Mouse (Mus musculus) ES-E14 (cell line): Measurements from ENCODE around the gene Fam228a. TPM values are rescaled to one million over a fixed set of nuclear protein-coding genes. Genes with fewer than 3 reads are reported as not detected.
A peak's percentile ranks its signal among the peaks of the same experiment; 100 is the strongest.

Experiments used
- DNase-seq: peaks from one replicate; pipeline ENCODE4 v3.0.0-alpha.2; 2013; ENCODE audit warnings: low read depth, low spot score
- H3K27ac ChIP-seq: 2 replicates; pipeline ENCODE4 v1.5.1; 2012; ENCODE audit warnings: low read depth, mild to moderate bottlenecking, low read length, moderate library complexity, mixed read lengths; ENCODE audit not compliant: poor library complexity, insufficient read depth, severe bottlenecking
- H3K36me3 ChIP-seq: 2 replicates; pipeline ENCODE4 v1.6.1; 2012; ENCODE audit warnings: mild to moderate bottlenecking, low read length, moderate library complexity, mixed read lengths; ENCODE audit not compliant: control insufficient read depth, poor library complexity, insufficient read depth, severe bottlenecking
- H3K4me1 ChIP-seq, 2 experiments: fragments of 150-350 bp in 1 of 2; sonication (generic) in 1 of 2; 2 replicates each; pipeline ENCODE4 v1.6.1; 2012; ENCODE audit warnings: low read length in 2 of 2, mild to moderate bottlenecking in 1 of 2, mixed read lengths in 1 of 2; ENCODE audit not compliant: control insufficient read depth in 2 of 2, insufficient read depth in 2 of 2, poor library complexity in 1 of 2
- H3K4me3 ChIP-seq, 2 experiments: fragments of 150-350 bp in 1 of 2; sonication (generic) in 1 of 2; 2 replicates each; pipeline ENCODE4 v1.5.1; 2012; ENCODE audit warnings: low read length in 2 of 2, low read depth in 1 of 2, mild to moderate bottlenecking in 1 of 2, mixed read lengths in 1 of 2; ENCODE audit not compliant: insufficient read depth in 1 of 2, poor library complexity in 1 of 2, severe bottlenecking in 1 of 2
- H3K9ac ChIP-seq: 2 replicates; pipeline ENCODE4 v1.6.1; 2012; ENCODE audit warnings: low read depth, mild to moderate bottlenecking, low read length, mixed read lengths; ENCODE audit not compliant: poor library complexity, insufficient read depth, severe bottlenecking
- H3K9me3 ChIP-seq: fragments of 150-350 bp; sonication (generic); 2 replicates; pipeline ENCODE4 v1.6.1; 2012; ENCODE audit warnings: low read depth, mild to moderate bottlenecking, low read length; ENCODE audit not compliant: control insufficient read depth, insufficient read depth
- CHD2 ChIP-seq: IDR thresholded peaks from 2 replicates; pipeline ENCODE4 v1.6.1; 2014; ENCODE audit warnings: mild to moderate bottlenecking, low read depth, low read length, inconsistent platforms
- HCFC1 ChIP-seq: IDR thresholded peaks from 2 replicates; pipeline ENCODE4 v1.6.1; 2012; ENCODE audit warnings: low read length, inconsistent platforms, borderline replicate concordance; ENCODE audit not compliant: insufficient read depth
- MAFK ChIP-seq: IDR thresholded peaks from 2 replicates; pipeline ENCODE4 v1.6.1; 2014; ENCODE audit warnings: mild to moderate bottlenecking, low read depth, low read length, inconsistent platforms; ENCODE audit not compliant: insufficient read depth
- ZC3H11A ChIP-seq: IDR thresholded peaks from 2 replicates; pipeline ENCODE4 v1.6.1; 2012; ENCODE audit warnings: low read depth, mild to moderate bottlenecking, inconsistent platforms, low read length, borderline replicate concordance
- ZNF384 ChIP-seq: IDR thresholded peaks from 2 replicates; pipeline ENCODE4 v1.6.1; 2012; ENCODE audit warnings: low read depth, low read length, inconsistent platforms
- in situ Hi-C, 2 experiments: fragments of 600-800 bp; cut with MboI; formaldehyde crosslinking; loops; one replicate each; pipeline ENCODE4 v1.15.1; 2025; ENCODE audit warnings: low sequenced_read_pairs in 2 of 2, inconsistent platforms in 1 of 2; ENCODE audit not compliant: unreplicated experiment in 2 of 2
- total RNA-seq: library from RNA; depleted of rRNA; stranded (reverse); fragments of 300-350 nt; gene quantifications from 2 replicates; pipeline ENCODE4 v1.2.3, GENCODE M21; 2012

Gene Fam228a
- total RNA-seq, 1 experiment, result 0.31 TPM

DNA sequence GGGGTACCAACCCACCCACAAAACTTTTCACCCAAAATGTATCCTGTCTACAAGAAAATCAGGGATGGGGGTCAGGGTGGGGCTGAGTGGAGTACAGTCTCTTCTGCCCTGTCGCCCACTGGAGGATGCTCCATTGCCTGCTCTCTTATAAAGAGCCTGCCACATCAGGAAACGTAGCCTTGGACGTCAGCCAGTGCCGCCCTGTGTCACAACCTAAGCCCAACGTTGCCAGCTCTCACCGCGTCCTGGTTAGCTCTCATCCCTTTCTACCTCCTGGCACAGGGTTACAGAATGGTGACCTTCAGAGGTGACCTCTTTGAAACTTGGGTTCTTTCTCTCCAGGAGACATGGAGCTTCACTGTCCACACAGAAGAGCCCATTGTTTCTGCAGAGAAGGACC is 2.6 kb upstream of the Fam228a start:
- Histone ChIP-seq H3K27ac (no peak overlapping the region), H3K4me3 (no peak overlapping the region), H3K9ac (no peak overlapping the region), H3K36me3 (no peaks in the 10 kb centered on the region), H3K4me1 (peaks cover 0 to 3% of the 10 kb centered on the region in 2 experiments; a peak in 1 of 4 replicates), H3K9me3 (no peaks in the 10 kb centered on the region)
- no peak for DNase-seq
- TF ChIP-seq ZNF384, result no peak
- no peak for TF ChIP-seq ZC3H11A
- no peak for TF ChIP-seq MAFK
- no peak for TF ChIP-seq HCFC1
- TF ChIP-seq CHD2, result no peak
- in situ Hi-C loops, result no loop called here

DNA sequence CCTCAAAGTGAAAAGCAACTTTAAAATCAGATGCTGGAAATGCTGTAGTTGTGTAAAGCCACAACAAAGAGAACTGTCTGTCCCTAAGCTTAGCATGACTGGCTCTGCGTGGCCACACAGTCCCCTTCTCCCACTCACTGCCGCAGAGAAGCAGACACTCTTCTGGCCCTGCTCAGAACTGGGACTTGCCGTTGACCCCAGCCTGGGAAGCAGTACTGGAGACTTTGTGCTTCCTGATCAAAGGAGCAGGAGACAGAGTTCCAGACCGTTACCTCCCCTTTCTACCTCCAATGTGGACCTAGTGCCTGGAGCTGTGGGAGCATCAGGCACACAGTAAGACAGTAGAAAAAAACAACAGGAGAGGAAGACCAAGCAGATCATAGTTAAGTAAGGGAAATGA is 5.9 kb downstream of the Fam228a start:
- no peak overlapping the region for H3K27ac ChIP-seq
- no peak for TF ChIP-seq MAFK
- TF ChIP-seq ZNF384, result no peak
- no peak for TF ChIP-seq CHD2
- TF ChIP-seq ZC3H11A, result no peak
- TF ChIP-seq HCFC1, result no peak
- no peak overlapping the region for H3K4me3 ChIP-seq
- peaks cover 0 to 1% of the 10 kb centered on the region in 2 experiments; a peak in 1 of 4 replicates for H3K4me1 ChIP-seq
- no peak for DNase-seq
- H3K9ac ChIP-seq, result no peak overlapping the region
- H3K9me3 ChIP-seq, result no peaks in the 10 kb centered on the region
- in situ Hi-C loops, result no loop called here
- no peaks in the 10 kb centered on the region for H3K36me3 ChIP-seq

- H3K9ac ChIP-seq, result no peak overlapping the region
- no peaks in the 10 kb centered on the region for H3K9me3 ChIP-seq
- no peaks in the 10 kb centered on the region for H3K36me3 ChIP-seq
- no peak for TF ChIP-seq CHD2
- no peak for TF ChIP-seq MAFK
- TF ChIP-seq HCFC1, result no peak
- H3K4me1 ChIP-seq, result peaks cover 0 to 1% of the 10 kb centered on the region in 2 experiments; a peak in 1 of 4 replicates
- in situ Hi-C loops, result no loop called here
- H3K27ac ChIP-seq, result no peak overlapping the region
- no peak for DNase-seq
- no peak overlapping the region for H3K4me3 ChIP-seq
Measured at GRCm38 (mm10) chr12:4731629-4732028, 6.6 kb downstream of the Fam228a start.

GRCm38 (mm10) chr12:4729165-4729564 is 9.1 kb downstream of the Fam228a start:
- DNase-seq, result peak; percentile 24
- in situ Hi-C loops, result no loop called here
- H3K4me3 ChIP-seq, result no peak overlapping the region
- peaks cover 0 to 1% of the 10 kb centered on the region in 2 experiments; a peak in 1 of 4 replicates for H3K4me1 ChIP-seq
- no peaks in the 10 kb centered on the region for H3K9me3 ChIP-seq
- no peaks in the 10 kb centered on the region for H3K36me3 ChIP-seq
- no peak overlapping the region for H3K9ac ChIP-seq
- no peak for TF ChIP-seq CHD2
- H3K27ac ChIP-seq, result no peak overlapping the region
